8 mouse cellular contexts compared by ENCODE assay signal in the genomic region with DNA sequence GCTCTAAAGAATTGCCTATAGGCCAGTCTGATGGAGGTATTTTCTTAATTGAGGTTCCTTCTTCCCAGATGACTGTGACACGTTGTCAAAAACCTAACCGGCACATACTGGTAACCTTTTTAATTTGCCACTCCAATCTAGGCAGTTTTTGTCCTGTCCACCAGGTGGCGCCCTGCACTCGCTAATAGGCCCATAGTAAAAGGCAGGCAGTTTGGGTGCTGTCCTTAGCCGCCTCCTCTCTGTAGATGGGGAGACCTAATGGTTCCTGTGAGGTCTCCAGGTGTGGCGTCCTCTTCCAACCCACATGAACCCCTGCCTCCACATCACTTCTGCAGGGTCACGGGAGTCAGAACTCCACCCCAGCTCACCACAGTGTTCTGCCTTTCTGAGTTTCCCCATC. TPM values are rescaled to one million over a fixed set of nuclear protein-coding genes. Genes with fewer than 3 reads are reported as not detected.
A peak's percentile ranks its signal among the peaks of the same experiment; 100 is the strongest.
DNase-seq lines count a peak whose midpoint lies in the region; ATAC-seq and TF ChIP-seq lines count a peak whose summit lies in the region.

No protein-coding gene starts in this region.

- 10% methylated on average over 7 of the region's 7 CpGs for WGBS in kidney, embryonic 14.5 days
- WGBS in liver, embryonic 11.5 days: 8% methylated on average over 7 of the region's 7 CpGs
- 10% methylated on average over 7 of the region's 7 CpGs for WGBS in neural tube, embryonic 13.5 days

- TF ChIP-seq CTCF in testis, adult 2 months (IDR thresholded peaks at IDR 0.05; ENCODE audit: control insufficient read depth, insufficient read depth, insufficient replicate concordance, low read depth, low read length): peak; percentile 93; the same call in 1 of the 2 replicates

- no peak overlapping the region for H3K4me2 ChIP-seq in kidney, embryonic 14.5 days (replicated peaks; ENCODE audit: low read depth, low read length)
- H3K4me2 ChIP-seq in liver, embryonic 11.5 days: no peak overlapping the region
- H3K4me2 ChIP-seq in neural tube, embryonic 13.5 days: no peak overlapping the region

- no peak overlapping the region for H3K27ac ChIP-seq in kidney, embryonic 14.5 days (ENCODE audit: low read depth, low read length)
- H3K27ac ChIP-seq in liver, embryonic 11.5 days (ENCODE audit: low read depth, low read length): no peak overlapping the region
- H3K27ac ChIP-seq in neural tube, embryonic 13.5 days (replicated peaks): no peak overlapping the region
- H3K27ac ChIP-seq in testis, adult 2 months (ENCODE audit: control insufficient read depth, insufficient read depth, low read depth, low read length): no peak overlapping the region

- no peaks in the 10 kb centered on the region for H3K4me1 ChIP-seq in kidney, embryonic 14.5 days (ENCODE audit: control insufficient read depth, insufficient read depth, low read length)
- H3K4me1 ChIP-seq in liver, embryonic 11.5 days (replicated peaks; ENCODE audit: control insufficient read depth, insufficient read depth, low read length): no peaks in the 10 kb centered on the region
- no peaks in the 10 kb centered on the region; the same call in 1 of the 2 replicates for H3K4me1 ChIP-seq in neural tube, embryonic 13.5 days (replicated peaks)
- H3K4me1 ChIP-seq in testis, adult 2 months (ENCODE audit: control insufficient read depth, insufficient read depth, low read length): peaks cover 2% of the 10 kb centered on the region; the same call in 1 of the 2 replicates

- 0 out of 2 replicates have a peak, but pooled peaks cover 3% of the 10 kb centered on the region for H3K27me3 ChIP-seq in kidney, embryonic 14.5 days (ENCODE audit: control insufficient read depth, insufficient read depth, low read length)
- no peaks in the 10 kb centered on the region; the same call in 1 of the 2 replicates for H3K27me3 ChIP-seq in liver, embryonic 11.5 days (replicated peaks; ENCODE audit: control insufficient read depth, insufficient read depth, low read length)
- peaks cover 9% of the 10 kb centered on the region; the same call in 1 of the 2 replicates for H3K27me3 ChIP-seq in neural tube, embryonic 13.5 days
- no peaks in the 10 kb centered on the region for H3K27me3 ChIP-seq in testis, adult 2 months (ENCODE audit: control insufficient read depth, insufficient read depth, low read length)

- DNase-seq in 416B (ENCODE audit: low read depth): peak; percentile 73
- DNase-seq in T-cell, adult 2 months (ENCODE audit: low spot score): peak; percentile 72
- DNase-seq in cerebellum, postnatal 14 days: peak; percentile 94 to 95
- DNase-seq in frontal cortex, postnatal 36 days (ENCODE audit: low spot score in 2 of 2): peak; percentile 81 to 89
- DNase-seq in liver, embryonic 11.5 days (ENCODE audit: low spot score): peak; percentile 57

- no peak overlapping the region for H3K4me3 ChIP-seq in kidney, embryonic 14.5 days (ENCODE audit: low read length)
- H3K4me3 ChIP-seq in liver, embryonic 11.5 days (ENCODE audit: low read depth, low read length): no peak overlapping the region
- no peak overlapping the region for H3K4me3 ChIP-seq in neural tube, embryonic 13.5 days
- no peak overlapping the region for H3K4me3 ChIP-seq in testis, adult 2 months (ENCODE audit: control insufficient read depth, low read depth, low read length)

- H3K36me3 ChIP-seq in kidney, embryonic 14.5 days (ENCODE audit: control insufficient read depth, insufficient read depth, low read length): no peaks in the 10 kb centered on the region
- no peaks in the 10 kb centered on the region for H3K36me3 ChIP-seq in liver, embryonic 11.5 days (ENCODE audit: control insufficient read depth, insufficient read depth, low read length)
- H3K36me3 ChIP-seq in neural tube, embryonic 13.5 days: no peaks in the 10 kb centered on the region
- H3K36me3 ChIP-seq in testis, adult 2 months (ENCODE audit: control insufficient read depth, insufficient read depth, low read length): no peaks in the 10 kb centered on the region

- H3K9me3 ChIP-seq in kidney, embryonic 14.5 days (ENCODE audit: control insufficient read depth, low read length): no peaks in the 10 kb centered on the region
- H3K9me3 ChIP-seq in liver, embryonic 11.5 days (ENCODE audit: control insufficient read depth, low read length): no peaks in the 10 kb centered on the region
- H3K9me3 ChIP-seq in neural tube, embryonic 13.5 days: no peaks in the 10 kb centered on the region

- no peak for TF ChIP-seq POLR2A in testis, adult 2 months (IDR thresholded peaks at IDR 0.05; ENCODE audit: control insufficient read depth, low read depth, low read length)

- H3K9ac ChIP-seq in kidney, embryonic 14.5 days (ENCODE audit: low read depth, low read length): no peak overlapping the region
- H3K9ac ChIP-seq in liver, embryonic 11.5 days (ENCODE audit: low read depth, low read length): no peak overlapping the region
- H3K9ac ChIP-seq in neural tube, embryonic 13.5 days: no peak overlapping the region

- 0 out of 2 replicates have a peak, but pooled peaks have one; percentile 29 for ATAC-seq in kidney, embryonic 14.5 days (ENCODE audit: low FRiP score, low TSS enrichment)
- peak; percentile 50 for ATAC-seq in liver, embryonic 11.5 days (replicated peaks; ENCODE audit: low FRiP score)
- peak; percentile 50; the same call in 1 of the 2 replicates for ATAC-seq in neural tube, embryonic 13.5 days (ENCODE audit: low read depth)

RNA-seq across cellular contexts. Expression of a gene that starts 18.7 kb away (rescaled TPM):
- polyA plus RNA-seq in kidney, embryonic 14.5 days (2014; fragmentation: Nextera tagmentation; extraction: Ambion mirVana): 1.7 and 2.3 TPM in 2 replicates
- polyA plus RNA-seq in liver, embryonic 11.5 days (2014; fragmentation: Nextera tagmentation; extraction: Ambion mirVana): 2.5 and 3.4 TPM in 2 replicates
- 1.0 and 2.0 TPM in 2 replicates for polyA plus RNA-seq in neural tube, embryonic 13.5 days (2015; fragmentation: Nextera tagmentation; extraction: Ambion mirVana)
- 0.63 and 1.6 TPM in 2 replicates for polyA plus RNA-seq in testis, adult 2 months (2012; rRNA removed)
